9 mouse cellular contexts compared by ENCODE assay signal in genomic region chr5:96176121-96176520, GRCm38 (mm10). TPM values are rescaled to one million over a fixed set of nuclear protein-coding genes. Genes with fewer than 3 reads are reported as not detected.
A peak's percentile ranks its signal among the peaks of the same experiment; 100 is the strongest.
DNase-seq lines count a peak whose midpoint lies in the region; ATAC-seq lines count a peak whose summit lies in the region.
"Had no signal": no experiment of that assay in that cellular context is flagged by ENCODE, and none has a peak within 500 bp of the region (broad histone marks: within the 10 kb centered on the region; RNA-seq: fewer than 3 reads in every experiment).

No protein-coding gene starts in this region.

- H3K4me1 ChIP-seq in heart, embryonic 10.5 days = no peaks in the 10 kb centered on the region
- H3K4me1 ChIP-seq in neural tube, embryonic 15.5 days = no peaks in the 10 kb centered on the region

- 67% methylated on average over 9 of the region's 9 CpGs for WGBS in heart, embryonic 10.5 days
- WGBS in neural tube, embryonic 15.5 days = 43% methylated on average over 9 of the region's 9 CpGs

- H3K27ac ChIP-seq in heart, embryonic 10.5 days = no peak overlapping the region
- no peak overlapping the region for H3K27ac ChIP-seq in neural tube, embryonic 15.5 days (replicated peaks)

- peak; percentile 43 to 54 for DNase-seq in heart, adult 9 months (ENCODE audit: low spot score in 2 of 2)
- no peak for DNase-seq in heart, embryonic 10.5 days (ENCODE audit: low spot score)
- DNase-seq in neural tube, embryonic 10.5 days (ENCODE audit: extremely low spot score, low spot score) = no peak
- DNase-seq in forelimb bud, embryonic 11.5 days (ENCODE audit: low read depth, low spot score) = peak; percentile 14
- peak; percentile 54 for DNase-seq in lung, postnatal 36 days
- DNase-seq in adrenal gland, adult (ENCODE audit: inconsistent age in 2 of 2, low spot score in 1 of 2) = no peak

- H3K27me3 ChIP-seq in heart, embryonic 10.5 days (ENCODE audit: insufficient read depth, poor library complexity, severe bottlenecking) = no peaks in the 10 kb centered on the region
- H3K27me3 ChIP-seq in neural tube, embryonic 15.5 days (replicated peaks) = no peaks in the 10 kb centered on the region
- H3K27me3 ChIP-seq: CH12.LX had no signal

- H3K36me3 ChIP-seq in heart, embryonic 10.5 days = no peaks in the 10 kb centered on the region
- H3K36me3 ChIP-seq in neural tube, embryonic 15.5 days = no peaks in the 10 kb centered on the region

- peak overlapping the region; percentile 17; the same call in 1 of the 2 replicates for H3K4me2 ChIP-seq in neural tube, embryonic 15.5 days

- no peak for ATAC-seq in neural tube, embryonic 15.5 days (ENCODE audit: low FRiP score)
- no peak for ATAC-seq in granulocyte monocyte progenitor cell, adult 5-6 weeks (replicated peaks; ENCODE audit: poor library complexity, severe bottlenecking)

- H3K9me3 ChIP-seq in heart, embryonic 10.5 days = no peaks in the 10 kb centered on the region
- H3K9me3 ChIP-seq in neural tube, embryonic 15.5 days (replicated peaks) = no peaks in the 10 kb centered on the region

- H3K4me3 ChIP-seq in heart, embryonic 10.5 days = no peak overlapping the region
- H3K4me3 ChIP-seq in neural tube, embryonic 15.5 days (replicated peaks) = no peak overlapping the region

- H3K9ac ChIP-seq in neural tube, embryonic 15.5 days (replicated peaks) = no peak overlapping the region

RNA-seq across cellular contexts. Expression of gene Cnot6l, which starts 12.2 kb away (rescaled TPM):
- polyA plus RNA-seq in heart, embryonic 10.5 days (2016; fragmentation: Nextera tagmentation; extraction: Ambion mirVana) = 11.1 and 12.4 TPM in 2 replicates
- 15.3 and 21.1 TPM in 2 replicates for polyA plus RNA-seq in neural tube, embryonic 15.5 days (2015; fragmentation: Nextera tagmentation; extraction: Ambion mirVana)
- total RNA-seq in granulocyte monocyte progenitor cell, adult 5-6 weeks (2014; fragmentation: Nextera tagmentation) = 77.2 and 102 TPM in 2 replicates
- 60.2 and 77.5 TPM in 2 replicates for total RNA-seq in granulocyte monocyte progenitor cell, adult 5-6 weeks (2017)

RNA-seq across cellular contexts. Expression of gene Mrpl1, which starts 33.2 kb away (rescaled TPM):
- 23.2 and 23.9 TPM in 2 replicates for polyA plus RNA-seq in heart, embryonic 10.5 days (2016; fragmentation: Nextera tagmentation; extraction: Ambion mirVana)
- polyA plus RNA-seq in neural tube, embryonic 15.5 days (2015; fragmentation: Nextera tagmentation; extraction: Ambion mirVana) = 15.5 and 19.1 TPM in 2 replicates
- total RNA-seq in granulocyte monocyte progenitor cell, adult 5-6 weeks (2014; fragmentation: Nextera tagmentation) = 22.2 and 22.6 TPM in 2 replicates
- total RNA-seq in granulocyte monocyte progenitor cell, adult 5-6 weeks (2017) = 51.1 and 57.3 TPM in 2 replicates

Comparison
In these comparisons a context has a peak if more than half of its experiments do, and no peak if none do; other contexts are left out.
1. DNase-seq: peak in heart, adult 9 months (2 of 2), forelimb bud, embryonic 11.5 days (single experiment) and lung, postnatal 36 days (single experiment); none in heart, embryonic 10.5 days (single experiment), neural tube, embryonic 10.5 days (single experiment) and adrenal gland, adult (0 of 2).